Mouse (Mus musculus) liver, embryonic 14.5 days (tissue): ENCODE results near the gene Josd1.
A peak's percentile ranks its signal among the peaks of the same experiment; 100 is the strongest.

Experiments
- CTCF ChIP-seq: IDR thresholded peaks from 2 replicates; pipeline ENCODE4 v1.5.1; 2016; ENCODE audit warnings: antibody characterized with exemption, low read depth, control low read depth
- EP300 ChIP-seq: IDR thresholded peaks from 2 replicates; pipeline ENCODE4 v1.6.1; 2016; ENCODE audit warnings: antibody characterized with exemption, low read depth

DNA sequence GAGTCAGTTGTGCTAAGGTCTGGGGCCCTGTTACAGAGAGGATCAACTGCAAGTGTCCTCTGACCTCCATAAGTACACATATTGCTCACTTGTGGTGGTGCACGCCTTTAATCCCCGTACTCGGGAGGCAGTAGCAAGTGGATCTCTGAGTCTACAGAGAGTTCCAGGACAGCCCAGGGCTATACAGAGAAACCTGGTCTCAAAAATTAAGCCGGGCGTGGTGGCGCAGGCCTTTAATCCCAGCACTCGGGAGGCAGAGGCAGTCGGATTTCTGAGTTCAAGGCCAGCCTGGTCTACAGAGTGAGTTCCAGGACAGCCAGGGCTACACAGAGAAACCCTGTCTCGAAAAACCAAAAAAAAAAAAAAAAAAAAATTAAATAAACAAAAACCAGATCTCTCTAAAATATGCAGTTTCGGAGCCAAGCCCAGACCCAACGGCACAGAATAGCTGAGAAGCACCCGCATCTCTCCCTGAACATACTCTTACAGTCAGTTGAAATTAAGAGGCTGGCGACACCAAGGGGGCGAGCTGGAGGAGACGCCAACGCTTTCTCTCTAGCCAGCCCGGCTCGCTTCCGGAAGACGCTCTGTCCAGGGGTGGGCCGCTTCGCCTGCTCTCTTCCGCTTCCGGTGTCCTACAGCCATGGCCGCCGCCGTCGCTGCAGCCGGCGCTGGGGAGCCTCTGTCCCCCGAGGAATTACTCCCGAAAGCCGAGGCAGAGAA lies 17.3 kb downstream of the Josd1 start, which contains the start of gene Tomm22:
- TF ChIP-seq CTCF (peak; percentile 81), EP300 (no peak)
